Mouse (Mus musculus): Measurements from ENCODE around the gene Lcn2.
"Not testable (repeated sequence)": the region's sequence is repeated elsewhere in the genome, so short reads cannot be mapped to it uniquely, and the experiment has no call there.

Gene Lcn2

DNA sequence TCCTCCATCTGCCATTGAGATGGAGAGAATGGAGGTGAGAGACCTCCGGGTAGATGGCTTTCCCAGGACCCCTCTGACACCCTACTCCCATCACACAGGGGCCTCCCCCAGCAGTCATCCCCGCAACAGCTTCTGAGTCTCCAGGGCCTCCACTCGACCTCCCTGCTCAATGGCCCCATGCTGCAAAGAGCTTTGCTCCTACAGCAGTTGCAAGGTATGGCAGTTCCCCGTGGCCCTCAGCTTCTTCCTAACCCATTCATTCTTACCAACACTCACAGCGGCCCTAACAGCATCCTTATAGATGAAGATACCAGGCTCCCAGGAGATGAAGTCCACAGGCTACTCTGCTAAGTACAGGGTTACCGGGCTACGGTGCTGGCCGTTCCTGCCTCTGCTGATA, 23.9 kb downstream of the Lcn2 start:
- DNase-seq (ENCODE audit: low spot score), result no peak

DNA sequence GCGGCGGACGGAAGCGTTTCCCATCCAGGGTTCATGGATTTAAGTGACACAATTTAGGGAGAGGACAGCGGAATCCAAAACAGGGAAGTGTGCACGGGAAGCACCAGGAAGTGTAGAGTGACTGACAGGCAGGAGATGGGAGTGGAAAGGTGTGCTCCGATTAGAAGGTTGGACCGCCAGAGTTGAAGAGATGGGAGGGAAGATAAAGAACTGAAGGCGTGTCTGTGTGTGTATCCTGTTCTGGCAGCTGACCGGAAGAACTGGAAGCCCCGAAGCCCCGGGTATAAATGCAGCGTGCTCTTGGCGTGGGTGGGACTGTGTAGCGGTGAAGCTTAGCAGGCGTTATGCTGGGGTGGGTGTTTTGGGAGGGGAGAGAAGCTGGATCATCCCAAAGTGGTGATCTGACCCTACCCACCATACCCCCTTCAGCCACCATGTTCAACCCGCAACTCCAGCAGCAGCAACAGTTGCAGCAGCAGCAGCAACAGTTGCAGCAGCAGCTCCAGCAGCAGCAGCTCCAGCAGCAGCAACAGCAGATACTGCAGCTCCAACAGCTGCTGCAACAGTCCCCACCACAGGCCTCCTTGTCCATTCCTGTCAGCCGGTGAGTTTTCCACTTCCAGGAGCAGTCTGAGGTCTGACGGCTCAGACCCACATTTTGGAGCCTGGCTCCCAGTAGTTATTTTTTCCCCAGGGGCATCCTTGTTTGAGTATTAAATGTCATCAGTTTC, 24.5 kb downstream of the Lcn2 start:
- no peak for DNase-seq (ENCODE audit: low spot score)

DNA sequence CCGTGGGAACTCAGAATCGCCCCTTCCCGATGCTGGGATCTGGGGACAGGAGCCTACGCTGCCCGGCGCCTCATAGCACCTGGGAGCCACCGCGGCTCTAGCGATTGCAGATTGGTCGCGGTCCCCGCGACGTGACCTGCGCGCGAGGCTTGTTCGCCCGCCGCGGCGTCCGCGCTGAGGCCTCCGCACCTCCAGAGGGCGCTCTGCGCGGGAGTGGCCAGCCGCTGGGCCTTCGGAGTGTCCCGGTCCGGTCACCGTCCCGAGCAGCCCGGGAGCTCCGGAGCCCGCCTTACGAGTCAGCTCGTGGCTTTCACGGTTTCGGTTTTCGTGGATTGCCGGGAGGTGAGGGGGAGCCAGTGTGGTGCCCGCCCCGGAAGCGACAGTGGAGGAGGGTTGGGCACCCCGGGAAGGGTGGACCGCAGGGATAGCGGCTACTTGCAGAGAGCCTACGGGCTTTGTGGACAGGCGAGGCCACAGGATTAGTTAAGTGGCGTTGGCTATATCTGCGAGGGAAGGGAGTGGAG, 25.2 kb downstream of the Lcn2 start:
- peak; percentile 88 for DNase-seq (ENCODE audit: low spot score)

DNA sequence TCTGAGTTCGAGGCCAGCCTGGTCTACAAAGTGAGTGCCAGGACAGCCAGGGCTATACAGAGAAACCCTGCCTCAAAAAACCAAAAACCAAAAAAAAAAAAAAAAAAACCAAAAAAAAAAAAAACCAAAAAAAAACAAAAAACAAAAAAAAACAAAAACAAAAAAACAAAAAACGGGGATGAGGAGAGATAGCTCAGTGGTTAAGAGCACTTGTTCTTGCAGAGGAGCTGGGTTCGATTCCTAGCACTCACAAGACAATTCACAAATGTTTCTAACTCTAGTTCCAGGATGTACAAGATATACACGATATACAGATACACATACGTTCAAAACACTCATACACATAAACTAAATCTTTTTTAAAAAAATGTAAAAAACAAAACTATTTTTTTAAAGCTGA, 25.8 kb downstream of the Lcn2 start:
- not testable (repeated sequence) for DNase-seq (ENCODE audit: low spot score)

DNA sequence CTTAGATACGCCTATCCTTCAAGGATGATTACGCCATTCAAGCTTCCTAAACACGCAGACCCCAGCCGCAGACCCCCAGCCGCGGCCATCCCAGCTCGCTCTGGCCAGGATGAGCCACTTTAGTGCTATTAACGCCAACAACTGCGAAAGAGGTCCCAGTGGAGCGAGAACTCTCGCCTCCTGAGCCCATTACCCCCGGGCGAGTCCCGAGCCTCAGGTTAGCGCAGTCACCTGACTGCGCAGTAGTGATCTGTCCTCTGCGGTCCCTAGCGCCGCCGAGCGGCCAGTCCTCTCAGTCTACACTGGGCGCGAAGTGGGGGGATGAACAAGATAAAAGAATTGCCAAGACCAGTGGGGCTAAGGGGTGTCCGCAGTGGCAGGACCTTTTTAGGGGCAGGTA, 26.6 kb downstream of the Lcn2 start:
- peak; percentile 72 for DNase-seq (ENCODE audit: low spot score)

DNA sequence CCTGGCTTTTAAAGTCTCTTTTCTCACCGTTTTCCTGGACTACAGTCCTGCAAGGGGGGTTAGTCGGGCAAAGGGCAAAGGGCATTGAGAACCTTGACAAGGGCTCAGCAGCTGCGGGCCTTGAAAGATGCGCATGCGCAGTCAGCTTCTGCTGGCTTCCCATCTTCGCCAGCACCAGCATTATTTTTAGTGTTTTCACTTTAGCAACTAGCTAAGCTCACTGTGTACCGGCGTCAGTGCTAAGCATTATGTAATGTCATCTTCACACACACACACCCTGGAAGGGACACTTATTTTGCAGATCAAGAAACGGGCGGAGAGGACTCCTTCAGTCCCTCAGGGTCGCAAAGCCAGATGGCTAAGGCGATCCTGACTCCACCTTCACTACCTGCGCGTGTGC, 27.3 kb downstream of the Lcn2 start:
- peak; percentile 59 for DNase-seq (ENCODE audit: low spot score)

DNA sequence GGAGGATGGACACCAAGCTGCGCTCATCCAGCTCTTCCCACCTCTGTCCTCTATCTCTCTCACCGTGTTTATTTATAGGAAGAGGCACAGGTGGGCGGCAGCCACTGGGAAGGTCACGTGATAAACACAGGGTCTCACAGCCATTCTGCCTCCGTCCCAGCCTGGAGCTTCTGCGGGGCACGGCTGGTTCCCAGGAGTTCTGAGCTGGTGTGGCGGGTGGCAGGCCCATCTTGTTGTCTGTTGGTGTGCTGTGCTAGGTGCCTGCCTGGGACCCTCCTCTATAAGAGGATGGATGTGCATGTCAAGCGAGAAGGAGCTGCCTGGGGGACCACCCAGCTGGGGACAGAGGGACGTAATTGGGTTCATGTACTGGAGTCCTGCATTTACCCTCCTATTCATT, 29.7 kb downstream of the Lcn2 start:
- DNase-seq (ENCODE audit: low spot score), result no peak

DNA sequence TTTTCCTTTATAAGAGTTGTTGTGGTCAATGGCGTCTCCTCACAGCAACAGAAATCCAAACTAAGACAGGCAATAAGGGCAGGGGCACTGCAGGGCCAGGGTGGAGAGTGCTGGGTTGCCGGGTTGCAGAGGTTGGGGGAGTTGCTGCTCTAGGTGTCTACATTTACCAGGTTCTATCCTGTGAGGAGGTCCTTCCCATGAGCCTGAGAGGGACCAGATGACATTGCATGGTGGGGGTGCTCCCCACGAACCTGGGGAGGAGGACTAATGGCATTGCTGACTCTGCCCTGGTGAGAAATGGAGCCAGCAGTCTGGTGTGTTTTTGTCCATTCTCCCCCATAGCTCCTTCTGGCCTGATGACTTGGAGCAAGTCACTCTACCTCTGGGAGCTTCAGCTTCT, 30.3 kb downstream of the Lcn2 start:
- DNase-seq (ENCODE audit: low spot score), result no peak

DNA sequence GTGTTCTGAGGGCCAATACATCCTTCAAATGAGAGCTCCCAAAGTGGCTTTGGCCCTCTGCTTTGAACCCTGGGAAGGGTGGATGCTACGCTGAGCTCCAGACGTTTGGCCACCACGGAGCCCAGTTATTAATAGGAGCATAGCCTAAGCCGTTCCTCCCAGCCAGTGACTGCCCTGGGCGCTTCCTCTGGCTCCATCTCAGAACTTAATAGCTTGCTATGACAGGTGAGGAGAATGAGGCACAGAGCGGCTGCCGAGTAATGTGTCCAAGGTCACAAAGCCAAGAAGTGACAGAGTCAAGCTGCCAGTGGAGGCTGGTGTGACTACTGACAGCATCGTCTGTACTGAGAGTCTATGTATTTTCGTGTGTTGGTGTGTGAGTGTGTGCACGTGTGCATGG, 31.8 kb downstream of the Lcn2 start:
- DNase-seq (ENCODE audit: low spot score), result no peak

DNA sequence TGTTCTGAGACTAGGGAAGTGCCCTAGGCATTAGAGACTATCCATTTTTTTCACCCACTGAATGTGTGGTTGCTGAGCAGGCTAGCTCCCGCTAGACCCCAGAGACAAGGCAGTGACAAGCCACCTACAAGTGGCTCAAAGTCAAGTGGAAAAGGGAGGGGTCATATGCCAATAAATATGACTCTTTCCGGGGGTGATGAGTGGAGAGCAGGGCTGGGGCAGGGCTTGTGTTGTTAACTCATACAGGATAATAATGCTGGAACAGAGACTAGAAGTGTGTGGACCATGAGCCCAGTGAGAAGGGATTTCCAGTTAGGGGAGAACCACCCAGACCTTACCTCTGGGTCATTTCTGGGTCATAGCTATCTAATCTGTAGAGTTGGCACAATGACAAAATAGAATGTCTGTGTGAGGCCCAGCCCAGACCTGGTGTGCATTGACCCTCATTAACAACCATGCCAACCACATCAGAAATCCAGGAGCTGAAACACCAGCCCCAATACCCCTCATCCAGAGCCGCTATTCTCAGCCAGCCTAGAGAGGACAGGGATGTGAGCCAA, 33.6 kb downstream of the Lcn2 start:
- DNase-seq (ENCODE audit: low spot score), result no peak

DNA sequence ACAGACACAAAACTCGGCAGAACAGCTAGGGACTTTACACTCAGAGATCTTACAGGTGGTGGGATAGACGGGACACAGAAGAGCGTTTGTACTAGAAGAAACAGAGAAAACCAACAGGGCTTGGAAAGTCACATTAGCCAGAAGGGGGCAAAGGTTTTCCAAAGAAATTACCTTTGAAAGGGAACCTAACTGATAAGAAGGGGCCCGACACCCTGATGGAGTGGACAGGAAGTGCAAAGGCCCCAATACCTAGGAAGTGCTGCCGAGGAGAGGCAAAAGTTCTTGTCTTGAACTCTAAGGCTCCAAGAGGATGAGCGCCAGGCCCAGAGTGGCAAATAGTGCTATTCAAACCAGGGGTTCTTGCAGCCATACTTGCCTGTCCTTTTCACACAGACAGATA, 34.2 kb downstream of the Lcn2 start:
- DNase-seq (ENCODE audit: low spot score), result no peak

DNA sequence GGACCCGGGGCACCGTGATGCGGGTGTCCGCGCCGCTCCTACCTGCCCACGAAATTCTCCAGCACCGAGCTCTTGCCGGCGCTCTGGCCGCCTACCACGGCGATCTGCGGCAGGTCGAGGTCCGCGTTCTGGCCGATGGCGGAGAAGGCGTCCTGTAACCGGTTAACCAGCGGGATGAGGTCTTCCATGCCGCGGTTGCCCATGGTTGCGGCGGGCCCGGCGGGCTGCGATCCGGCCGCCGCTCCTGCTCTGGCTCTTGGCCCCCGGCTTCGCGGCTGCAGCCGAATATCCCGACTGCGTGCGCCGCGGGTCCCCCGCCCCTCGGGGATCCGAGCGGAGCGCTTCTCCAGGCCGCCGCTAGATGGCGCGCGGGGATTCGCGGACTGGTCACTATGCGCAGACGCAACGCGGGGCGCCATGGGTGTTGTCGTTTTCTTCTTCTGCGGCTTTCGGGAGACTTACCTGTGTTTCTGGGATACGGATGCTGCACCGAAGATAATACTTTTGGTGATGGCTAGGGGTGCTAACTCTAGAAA, 35.0 kb downstream of the Lcn2 start, which contains the start of gene Dnm1:
Gene Dnm1, minus strand, starts transcription at position 332 of the 536 bp plus-strand sequence.
- peak; percentile 79 for DNase-seq (ENCODE audit: low spot score)

DNA sequence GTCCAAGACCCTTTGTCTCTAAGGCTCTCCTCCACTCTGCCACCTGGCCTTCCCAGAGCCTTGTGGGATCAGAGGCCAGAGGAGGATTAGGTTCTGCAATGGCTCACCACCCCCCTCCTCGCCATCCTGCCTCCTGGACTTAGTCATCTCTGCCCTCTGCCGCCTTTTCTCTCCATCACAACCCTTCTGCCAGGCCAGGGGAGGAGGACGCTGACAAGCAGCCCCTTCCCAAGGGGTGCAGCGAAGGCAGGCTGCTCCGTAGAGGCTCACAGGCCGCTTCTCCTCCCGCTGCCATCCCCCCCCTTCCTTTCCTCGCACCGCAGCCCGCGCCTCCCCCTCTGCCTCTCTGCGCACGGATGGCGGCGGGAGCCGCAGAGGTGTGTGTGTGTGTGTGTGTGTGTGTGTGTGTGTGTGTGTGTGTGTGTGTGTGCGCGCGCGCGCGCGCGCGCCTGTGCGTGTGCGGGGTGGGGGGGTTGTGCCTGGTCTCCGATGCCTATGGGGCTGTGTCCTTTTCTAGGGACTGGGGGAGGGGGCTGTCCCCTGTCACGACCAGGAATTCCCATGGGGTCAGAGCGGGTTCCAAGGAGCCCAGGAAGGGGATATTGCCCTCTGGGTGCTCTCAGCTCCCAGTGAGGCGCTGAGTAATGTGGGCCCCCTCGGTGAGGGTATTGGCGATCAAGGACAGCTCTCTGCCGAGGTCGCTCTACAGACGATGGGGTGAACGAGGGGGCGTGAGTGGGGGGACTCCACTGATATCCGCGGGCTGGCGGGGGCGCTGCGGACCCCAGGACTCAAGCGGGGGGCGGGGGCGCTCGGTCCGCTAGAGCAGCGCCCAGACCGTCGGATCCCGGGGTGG, 35.7 kb downstream of the Lcn2 start, which contains the start of gene Ciz1:
Gene Ciz1, plus strand, starts transcription at position 177 of the 856 bp plus-strand sequence.
- no peak for DNase-seq (ENCODE audit: low spot score)

DNA sequence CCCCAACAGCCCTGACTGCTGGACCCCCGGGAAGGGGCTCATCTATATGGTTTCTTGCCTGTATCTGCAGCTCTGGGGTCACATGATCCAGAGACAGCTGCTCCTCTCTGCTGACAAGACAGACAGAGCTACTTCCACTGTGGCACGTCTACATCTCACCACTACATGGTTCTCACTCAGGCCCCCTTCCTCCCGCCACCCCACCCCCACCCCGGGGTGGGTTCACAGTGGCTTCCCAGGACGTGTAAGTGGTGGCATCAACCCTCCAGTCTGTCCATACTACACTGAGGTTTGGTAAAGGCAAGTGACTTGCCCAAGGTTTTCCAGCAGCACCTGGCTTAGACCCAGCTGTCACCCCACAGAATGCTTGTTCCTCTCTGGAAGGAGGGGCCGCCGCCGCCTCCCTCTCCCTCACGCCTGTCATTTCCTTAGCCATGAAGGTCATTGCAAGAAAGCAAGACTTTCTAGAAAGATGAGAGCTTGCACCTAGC, 36.5 kb downstream of the Lcn2 start:
- no peak for DNase-seq (ENCODE audit: low spot score)

DNA sequence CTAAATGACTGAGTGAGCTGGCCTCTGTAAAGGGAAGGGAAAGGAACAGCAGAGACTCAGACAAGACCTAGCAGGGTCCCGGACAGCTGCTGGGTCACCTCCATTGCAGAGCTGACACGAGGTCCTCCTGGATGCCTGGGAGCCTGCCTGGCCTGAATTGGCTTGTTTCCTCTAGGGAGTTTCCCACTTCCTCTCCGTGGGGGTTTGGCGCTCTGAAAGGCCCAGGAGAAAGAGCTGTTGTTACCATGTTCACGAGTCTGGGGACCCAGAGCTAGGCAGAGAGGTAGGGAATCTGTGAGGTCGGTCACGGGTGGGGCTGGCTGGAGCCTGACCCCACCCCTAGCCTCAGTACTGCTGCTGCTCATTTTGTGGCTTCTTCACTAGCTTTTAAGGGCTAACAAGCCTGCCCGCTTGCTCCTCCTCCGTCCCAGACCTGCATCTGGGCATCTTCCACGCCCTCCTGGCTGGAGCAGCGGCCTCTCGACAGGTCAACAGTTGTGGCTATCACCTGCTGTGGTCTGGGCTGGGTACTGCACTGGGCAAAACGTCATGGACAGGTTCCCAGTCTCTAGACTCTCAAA, 37.5 kb downstream of the Lcn2 start:
- DNase-seq (ENCODE audit: low spot score), result no peak

DNA sequence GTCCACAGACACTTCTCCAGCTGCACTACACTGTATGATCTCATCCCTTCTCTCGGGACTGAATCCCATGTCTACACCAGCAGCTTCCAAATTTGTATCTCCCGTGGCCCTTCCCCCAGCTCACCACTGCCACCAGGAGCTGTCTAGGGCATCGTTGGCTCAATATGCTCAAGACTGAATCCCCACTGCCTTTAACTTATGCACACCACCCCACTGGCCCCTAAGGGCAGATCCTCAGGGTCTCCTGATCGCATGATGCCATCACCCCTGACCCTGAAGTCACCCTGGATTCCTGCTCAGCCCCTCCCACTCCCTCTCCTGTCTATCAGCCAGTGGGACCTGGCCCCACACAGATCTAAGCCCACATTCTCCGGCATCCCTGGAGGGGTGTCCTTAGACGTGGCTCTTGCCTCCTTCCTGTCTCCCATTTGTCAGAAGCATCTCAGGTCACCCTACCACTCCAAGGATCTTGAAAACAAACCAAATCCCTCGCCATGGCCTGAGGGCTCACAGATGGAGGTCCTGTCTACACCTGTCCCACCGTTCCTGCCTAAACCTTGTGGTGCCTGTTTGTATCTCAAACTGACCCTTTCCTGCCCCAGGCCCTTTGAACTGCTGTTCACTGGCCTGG, 38.3 kb downstream of the Lcn2 start:
- no peak for DNase-seq (ENCODE audit: low spot score)

DNA sequence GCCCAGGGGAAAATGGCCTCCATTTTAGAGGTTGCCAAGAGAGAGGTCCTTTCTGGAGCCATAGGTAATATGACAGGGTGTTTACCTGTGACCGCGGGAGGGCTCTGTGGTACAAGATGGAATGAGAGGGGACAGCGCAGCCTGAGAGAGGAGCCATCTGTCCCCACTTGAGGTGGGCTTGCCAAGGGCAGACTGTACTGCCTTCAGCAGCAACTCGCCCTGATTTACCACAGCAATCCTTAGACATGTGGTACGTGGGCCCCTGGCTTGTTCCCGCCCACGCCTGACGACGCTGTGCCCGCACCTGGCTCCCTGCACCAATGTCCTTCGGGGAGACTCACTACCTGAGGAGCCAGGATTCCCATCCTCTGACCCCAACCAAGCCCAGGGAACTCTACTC, 39.7 kb downstream of the Lcn2 start:
- no peak for DNase-seq (ENCODE audit: low spot score)

DNA sequence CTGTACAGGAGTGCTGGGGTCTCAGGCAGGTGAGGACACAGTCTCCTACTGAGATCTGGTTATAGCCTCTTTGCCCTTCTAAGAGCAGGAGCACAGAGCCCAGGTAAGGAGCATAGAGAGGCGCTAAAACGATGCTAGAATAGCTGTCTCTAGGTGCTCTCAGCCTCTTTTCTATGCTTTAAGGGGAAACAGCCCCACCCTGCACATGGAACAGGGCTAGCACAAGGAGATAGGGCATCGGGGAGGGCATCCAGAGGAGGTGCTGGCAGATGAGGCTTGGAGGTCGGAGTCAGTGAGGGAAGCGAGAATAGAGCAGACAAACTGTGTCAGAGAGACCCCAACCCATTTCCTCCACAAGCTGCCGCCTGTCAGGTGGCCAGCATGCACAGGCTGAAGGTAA, 41.0 kb downstream of the Lcn2 start:
- no peak for DNase-seq (ENCODE audit: low spot score)

DNA sequence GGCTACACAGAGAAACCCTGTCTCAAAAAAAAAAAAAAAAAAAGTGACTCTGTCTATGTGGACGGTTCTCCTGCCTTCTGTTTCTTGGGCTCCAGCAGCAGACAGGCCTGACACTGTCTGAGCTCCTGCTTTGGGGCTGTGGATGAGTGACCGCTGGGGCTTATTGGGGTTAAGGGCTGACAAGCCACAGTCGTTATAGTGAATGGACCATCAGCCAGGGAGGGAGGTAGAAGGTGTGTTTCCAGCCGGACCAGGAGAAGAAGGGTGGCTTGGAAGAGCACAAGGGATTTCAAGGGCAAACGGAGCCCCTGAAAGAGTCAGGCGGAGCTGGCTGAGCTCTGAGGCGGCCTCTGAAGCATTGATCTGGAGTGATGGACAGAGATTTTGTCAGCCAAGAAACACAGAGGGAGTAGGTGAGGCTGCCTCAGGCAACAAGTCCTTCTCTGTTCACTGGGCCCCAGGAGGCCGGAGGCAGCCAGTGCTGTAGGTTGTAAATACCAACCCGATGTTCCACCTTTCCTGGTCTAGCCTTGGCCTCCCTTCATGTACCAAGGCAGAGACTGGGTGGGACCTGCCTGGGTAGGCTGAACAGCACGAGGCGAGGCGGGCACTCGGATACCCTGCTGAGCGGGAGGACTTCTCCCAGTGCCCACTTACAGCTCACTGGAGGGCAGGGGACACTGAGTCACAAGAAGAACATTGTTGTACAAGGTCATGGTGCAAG, 43.3 kb downstream of the Lcn2 start:
- no peak for DNase-seq (ENCODE audit: low spot score)

DNA sequence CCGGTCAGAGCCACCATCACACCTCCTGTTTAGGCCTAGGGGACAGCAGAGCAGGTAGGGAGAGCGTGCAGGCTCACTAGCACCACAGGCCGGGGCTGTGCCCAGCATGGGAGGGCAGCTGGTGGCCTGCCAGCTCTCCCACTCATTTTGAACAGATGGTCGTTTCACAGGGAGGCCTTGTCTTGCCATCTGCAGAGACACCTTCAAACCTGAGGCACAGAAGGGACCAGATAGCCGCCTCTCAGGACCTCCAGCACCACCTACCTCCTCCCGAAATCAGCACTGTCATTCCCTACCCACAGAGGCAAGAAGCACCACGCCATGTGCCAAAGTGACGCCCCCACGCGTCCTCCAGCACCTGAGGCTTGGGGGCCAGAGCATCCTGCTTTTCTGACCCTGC, 44.0 kb downstream of the Lcn2 start:
- DNase-seq (ENCODE audit: low spot score), result no peak

DNA sequence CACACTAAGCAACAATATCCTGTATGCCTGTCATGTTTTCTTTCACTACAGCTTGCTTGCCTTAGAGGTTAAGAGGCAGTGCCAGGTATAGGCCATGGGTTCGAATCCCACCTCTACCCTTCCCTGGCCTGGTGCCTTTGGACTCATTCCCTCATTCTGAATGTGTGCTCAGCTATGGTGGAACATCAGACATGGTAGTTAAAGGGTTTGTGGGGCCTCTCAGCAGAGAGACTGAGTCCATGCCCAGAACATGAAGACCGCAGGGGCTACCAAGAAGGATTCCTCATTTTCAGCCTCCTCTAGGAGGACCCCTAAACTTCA, 44.7 kb downstream of the Lcn2 start:
- DNase-seq (ENCODE audit: low spot score), result no peak
